28 mouse cellular contexts compared by ENCODE assay signal in genomic region chr4:101985678-101986077, GRCm38 (mm10). TPM values are rescaled to one million over a fixed set of nuclear protein-coding genes. Genes with fewer than 3 reads are reported as not detected.
A peak's percentile ranks its signal among the peaks of the same experiment; 100 is the strongest.
DNase-seq lines count a peak whose midpoint lies in the region; ATAC-seq and TF ChIP-seq lines count a peak whose summit lies in the region.
"Had no signal": no experiment of that assay in that cellular context is flagged by ENCODE, and none has a peak within 500 bp of the region (broad histone marks: within the 10 kb centered on the region; RNA-seq: fewer than 3 reads in every experiment).

No protein-coding gene starts in this region.

- ATAC-seq in intestine, embryonic 14.5 days (replicated peaks; ENCODE audit: low FRiP score, low TSS enrichment, low read depth) = 0 out of 2 replicates have a peak, but pooled peaks have one; percentile 47
- ATAC-seq in intestine, embryonic 15.5 days = peak; percentile 76
- ATAC-seq in intestine, embryonic 16.5 days = peak; percentile 76
- ATAC-seq in intestine, postnatal 0 days = 0 out of 2 replicates have a peak, but pooled peaks have one; percentile 28
- no peak for ATAC-seq in midbrain, embryonic 15.5 days (replicated peaks)
- ATAC-seq: activated CD4-positive, CD25-positive, alpha-beta regulatory T cell, adult 4 months; CD4-positive, CD25-positive, alpha-beta regulatory T cell, adult 4 months; Patski had no signal

- no peaks in the 10 kb centered on the region for H3K9me3 ChIP-seq in intestine, embryonic 14.5 days (ENCODE audit: control insufficient read depth, low read length)
- no peaks in the 10 kb centered on the region for H3K9me3 ChIP-seq in intestine, embryonic 15.5 days
- H3K9me3 ChIP-seq in intestine, embryonic 16.5 days (ENCODE audit: control insufficient read depth, low read length) = no peaks in the 10 kb centered on the region
- no peaks in the 10 kb centered on the region for H3K9me3 ChIP-seq in intestine, postnatal 0 days (ENCODE audit: control insufficient read depth)
- H3K9me3 ChIP-seq in midbrain, embryonic 15.5 days = no peaks in the 10 kb centered on the region

- no peaks in the 10 kb centered on the region for H3K36me3 ChIP-seq in intestine, embryonic 14.5 days (ENCODE audit: control insufficient read depth, insufficient read depth, low read length)
- no peaks in the 10 kb centered on the region for H3K36me3 ChIP-seq in intestine, embryonic 15.5 days
- no peaks in the 10 kb centered on the region for H3K36me3 ChIP-seq in intestine, embryonic 16.5 days (ENCODE audit: control insufficient read depth, insufficient read depth, low read length)
- H3K36me3 ChIP-seq in intestine, postnatal 0 days (ENCODE audit: control insufficient read depth, insufficient read depth) = no peaks in the 10 kb centered on the region
- no peaks in the 10 kb centered on the region for H3K36me3 ChIP-seq in midbrain, embryonic 15.5 days (replicated peaks)
- H3K36me3 ChIP-seq: G1E had no signal

- no peak overlapping the region for H3K4me2 ChIP-seq in intestine, embryonic 14.5 days (ENCODE audit: low read length)
- H3K4me2 ChIP-seq in intestine, embryonic 15.5 days (replicated peaks) = no peak overlapping the region
- H3K4me2 ChIP-seq in intestine, embryonic 16.5 days (ENCODE audit: low read depth, low read length) = no peak overlapping the region
- H3K4me2 ChIP-seq in intestine, postnatal 0 days (replicated peaks; ENCODE audit: low read depth) = no peak overlapping the region
- no peak overlapping the region for H3K4me2 ChIP-seq in midbrain, embryonic 15.5 days

- no peak for TF ChIP-seq CTCF in intestine, postnatal 0 days (IDR thresholded peaks at IDR 0.05; ENCODE audit: low read depth)

- H3K27me3 ChIP-seq in intestine, embryonic 14.5 days (replicated peaks; ENCODE audit: control insufficient read depth, insufficient read depth, low read length) = no peaks in the 10 kb centered on the region
- H3K27me3 ChIP-seq in intestine, embryonic 15.5 days (replicated peaks) = no peaks in the 10 kb centered on the region
- H3K27me3 ChIP-seq in intestine, embryonic 16.5 days (replicated peaks; ENCODE audit: control insufficient read depth, insufficient read depth, low read length) = no peaks in the 10 kb centered on the region
- H3K27me3 ChIP-seq in intestine, postnatal 0 days (replicated peaks; ENCODE audit: control insufficient read depth, insufficient read depth, low read length) = no peaks in the 10 kb centered on the region
- no peaks in the 10 kb centered on the region for H3K27me3 ChIP-seq in midbrain, embryonic 15.5 days (replicated peaks)
- H3K27me3 ChIP-seq: CH12.LX, Patski had no signal

- no peak overlapping the region for H3K4me3 ChIP-seq in intestine, embryonic 14.5 days (ENCODE audit: low read depth, low read length)
- H3K4me3 ChIP-seq in intestine, embryonic 15.5 days (replicated peaks) = no peak overlapping the region
- H3K4me3 ChIP-seq in intestine, embryonic 16.5 days (ENCODE audit: low read length) = no peak overlapping the region
- no peak overlapping the region for H3K4me3 ChIP-seq in intestine, postnatal 0 days (ENCODE audit: low read depth, low read length)
- no peak overlapping the region for H3K4me3 ChIP-seq in midbrain, embryonic 15.5 days

- WGBS in intestine, embryonic 14.5 days = 54% methylated on average over 5 of the region's 5 CpGs
- 52% methylated on average over 5 of the region's 5 CpGs for WGBS in intestine, embryonic 15.5 days
- WGBS in intestine, embryonic 16.5 days = 57% methylated on average over 5 of the region's 5 CpGs
- 30% methylated on average over 5 of the region's 5 CpGs for WGBS in intestine, postnatal 0 days
- 90% methylated on average over 5 of the region's 5 CpGs for WGBS in midbrain, embryonic 15.5 days

- H3K4me1 ChIP-seq in intestine, embryonic 14.5 days (replicated peaks; ENCODE audit: control insufficient read depth, insufficient read depth, low read length) = no peaks in the 10 kb centered on the region
- no peaks in the 10 kb centered on the region for H3K4me1 ChIP-seq in intestine, embryonic 15.5 days (replicated peaks)
- no peaks in the 10 kb centered on the region for H3K4me1 ChIP-seq in intestine, embryonic 16.5 days (ENCODE audit: control insufficient read depth, insufficient read depth, low read length)
- no peaks in the 10 kb centered on the region for H3K4me1 ChIP-seq in intestine, postnatal 0 days (replicated peaks; ENCODE audit: control insufficient read depth, insufficient read depth, low read length)
- no peaks in the 10 kb centered on the region for H3K4me1 ChIP-seq in midbrain, embryonic 15.5 days

- DNase-seq in intestine, embryonic 14.5 days (ENCODE audit: low spot score) = no peak
- DNase-seq in spleen, postnatal 14 days (ENCODE audit: low spot score in 2 of 2) = no peak
- DNase-seq in spleen, adult 18-20 months = no peak
- DNase-seq in adrenal gland, postnatal 25 days = no peak
- DNase-seq: adrenal gland, adult 2 months; adrenal gland, adult 8-10 months; adrenal gland, postnatal 10 days; adrenal gland, postnatal 14 days; adrenal gland, postnatal 36 days; B cell, adult 2 months; cerebellum, adult 11 months; cerebellum, adult 11-12 months; cerebellum, adult 18-20 months had no signal

- H3K27ac ChIP-seq in intestine, embryonic 14.5 days (ENCODE audit: low read depth) = no peak overlapping the region
- no peak overlapping the region for H3K27ac ChIP-seq in intestine, embryonic 15.5 days
- H3K27ac ChIP-seq in intestine, embryonic 16.5 days (ENCODE audit: low read length) = no peak overlapping the region
- no peak overlapping the region for H3K27ac ChIP-seq in intestine, postnatal 0 days (ENCODE audit: low read depth, low read length)
- H3K27ac ChIP-seq in midbrain, embryonic 15.5 days = no peak overlapping the region

- H3K9ac ChIP-seq in intestine, embryonic 14.5 days (ENCODE audit: low read length) = no peak overlapping the region
- H3K9ac ChIP-seq in intestine, embryonic 15.5 days = no peak overlapping the region
- H3K9ac ChIP-seq in intestine, embryonic 16.5 days (ENCODE audit: low read depth, low read length) = no peak overlapping the region
- no peak overlapping the region for H3K9ac ChIP-seq in intestine, postnatal 0 days (ENCODE audit: low read depth, low read length)
- no peak overlapping the region for H3K9ac ChIP-seq in midbrain, embryonic 15.5 days

RNA-seq across cellular contexts. Expression of gene Gm12789, which starts 0.7 kb away (rescaled TPM):
- not detected in 2 replicates for polyA plus RNA-seq in intestine, embryonic 14.5 days (2014; fragmentation: Nextera tagmentation; extraction: Ambion mirVana)
- not detected in 2 replicates for polyA plus RNA-seq in intestine, embryonic 15.5 days (2015; fragmentation: Nextera tagmentation; extraction: Ambion mirVana)
- polyA plus RNA-seq in intestine, embryonic 16.5 days (2015; fragmentation: Nextera tagmentation; extraction: Ambion mirVana) = not detected in 2 replicates
- polyA plus RNA-seq in intestine, postnatal 0 days (2015; fragmentation: Nextera tagmentation; extraction: Ambion mirVana) = not detected in 2 replicates
- polyA plus RNA-seq in midbrain, embryonic 15.5 days (2015; fragmentation: Nextera tagmentation; extraction: Ambion mirVana) = not detected in 2 replicates
- total RNA-seq in adrenal gland, postnatal 25 days (2021) = not detected in 2 replicates
- total RNA-seq: adrenal gland, adult 18-20 months; adrenal gland, adult 2 months; adrenal gland, adult 8-10 months; adrenal gland, postnatal 10 days; adrenal gland, postnatal 14 days; adrenal gland, postnatal 36 days; adrenal gland, postnatal 4 days; CH12.LX; ES-E14; G1E; MEL had no signal
- polyA plus RNA-seq: activated CD4-positive, CD25-positive, alpha-beta regulatory T cell, adult 4 months; adrenal gland, adult 2 months; brain, embryonic 14.5 days; C2C12; CD4-positive, CD25-positive, alpha-beta regulatory T cell, adult 4 months; G1E; Patski had no signal

RNA-seq across cellular contexts. Expression of gene Gm12790, which starts 4.8 kb away (rescaled TPM):
- polyA plus RNA-seq in intestine, embryonic 14.5 days (2014; fragmentation: Nextera tagmentation; extraction: Ambion mirVana) = not detected in 2 replicates
- polyA plus RNA-seq in intestine, embryonic 15.5 days (2015; fragmentation: Nextera tagmentation; extraction: Ambion mirVana) = not detected in 2 replicates
- not detected in 2 replicates for polyA plus RNA-seq in intestine, embryonic 16.5 days (2015; fragmentation: Nextera tagmentation; extraction: Ambion mirVana)
- polyA plus RNA-seq in intestine, postnatal 0 days (2015; fragmentation: Nextera tagmentation; extraction: Ambion mirVana) = not detected in 2 replicates
- polyA plus RNA-seq in midbrain, embryonic 15.5 days (2015; fragmentation: Nextera tagmentation; extraction: Ambion mirVana) = not detected in 2 replicates
- not detected in 2 replicates for total RNA-seq in adrenal gland, postnatal 25 days (2021)
- total RNA-seq: adrenal gland, adult 18-20 months; adrenal gland, adult 2 months; adrenal gland, adult 8-10 months; adrenal gland, postnatal 10 days; adrenal gland, postnatal 14 days; adrenal gland, postnatal 36 days; adrenal gland, postnatal 4 days; CH12.LX; G1E; MEL had no signal
- polyA plus RNA-seq: activated CD4-positive, CD25-positive, alpha-beta regulatory T cell, adult 4 months; adrenal gland, adult 2 months; brain, embryonic 14.5 days; C2C12; CD4-positive, CD25-positive, alpha-beta regulatory T cell, adult 4 months; G1E; Patski had no signal

RNA-seq across cellular contexts. Expression of gene Gm12794, which starts 45.5 kb away (rescaled TPM):
- polyA plus RNA-seq in intestine, embryonic 14.5 days (2014; fragmentation: Nextera tagmentation; extraction: Ambion mirVana) = not detected in 2 replicates
- not detected in 2 replicates for polyA plus RNA-seq in intestine, embryonic 15.5 days (2015; fragmentation: Nextera tagmentation; extraction: Ambion mirVana)
- not detected in 2 replicates for polyA plus RNA-seq in intestine, embryonic 16.5 days (2015; fragmentation: Nextera tagmentation; extraction: Ambion mirVana)
- not detected in 2 replicates for polyA plus RNA-seq in intestine, postnatal 0 days (2015; fragmentation: Nextera tagmentation; extraction: Ambion mirVana)
- not detected in 2 replicates for polyA plus RNA-seq in midbrain, embryonic 15.5 days (2015; fragmentation: Nextera tagmentation; extraction: Ambion mirVana)
- total RNA-seq in adrenal gland, postnatal 25 days (2021) = not detected in 2 replicates
- total RNA-seq: adrenal gland, adult 18-20 months; adrenal gland, adult 2 months; adrenal gland, adult 8-10 months; adrenal gland, postnatal 10 days; adrenal gland, postnatal 14 days; adrenal gland, postnatal 36 days; adrenal gland, postnatal 4 days; G1E; MEL had no signal
- polyA plus RNA-seq: activated CD4-positive, CD25-positive, alpha-beta regulatory T cell, adult 4 months; adrenal gland, adult 2 months; brain, embryonic 14.5 days; CD4-positive, CD25-positive, alpha-beta regulatory T cell, adult 4 months; G1E; Patski had no signal
